Mouse (Mus musculus) heart, adult 11 months (tissue): ENCODE data around the gene Cby3.

Experiments used
- DNase-seq: peaks from one replicate; pipeline ENCODE4 v3.0.0; 2022

The Cby3 gene

DNA sequence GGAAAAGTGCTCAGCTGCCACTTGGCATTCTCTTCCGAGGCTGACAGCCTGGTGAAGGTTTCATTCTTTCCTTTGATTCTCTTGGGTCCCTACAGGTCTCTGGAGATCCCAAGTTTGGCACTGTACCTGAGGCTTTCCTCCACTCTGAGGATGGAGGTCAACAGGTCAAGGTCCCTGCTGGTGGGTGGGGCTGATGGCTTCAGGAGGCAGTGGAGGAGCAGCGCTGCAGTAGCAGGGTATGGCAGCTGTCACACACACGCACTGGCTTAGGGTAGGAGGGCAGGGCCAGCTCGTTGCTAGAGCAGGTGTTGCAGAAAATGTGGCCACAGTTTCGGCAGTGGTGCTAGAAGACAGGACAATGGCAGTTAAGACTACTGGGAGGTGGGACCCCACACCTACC, 35.4 kb downstream of the Cby3 start:
- peak; percentile 86 for DNase-seq

DNA sequence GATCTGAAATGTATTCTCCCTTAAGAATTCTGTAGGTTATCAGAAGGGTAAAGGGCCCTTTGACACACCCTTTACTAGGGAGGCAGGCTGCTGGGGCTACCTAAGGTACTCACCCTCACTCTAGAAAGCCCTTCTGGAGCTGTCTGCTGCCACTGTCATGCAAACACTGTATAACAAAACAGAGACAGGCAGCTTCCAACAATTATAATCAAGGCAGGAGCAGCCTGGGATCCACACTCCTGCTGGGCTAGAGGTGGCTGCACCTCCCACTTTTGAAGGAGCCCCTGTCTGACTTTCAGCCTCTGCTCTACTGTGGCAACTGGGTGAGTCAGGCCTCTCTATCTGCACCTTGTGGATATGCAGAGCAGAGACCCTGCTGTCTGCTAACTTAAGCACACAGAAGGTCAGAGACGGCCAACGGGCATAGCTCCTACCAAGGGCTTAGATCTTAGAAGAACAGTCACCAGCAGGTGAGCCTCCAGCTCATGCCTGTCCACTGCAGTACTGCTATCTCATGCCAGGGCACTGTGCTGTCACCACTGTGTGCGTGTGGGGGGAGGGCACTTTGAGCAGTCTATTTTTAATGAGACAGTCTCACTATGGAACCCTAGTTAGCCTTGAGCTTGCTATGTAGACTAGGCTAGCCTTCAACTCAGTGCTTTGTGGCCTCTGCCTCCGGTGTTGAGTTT, 37.2 kb downstream of the Cby3 start:
- DNase-seq = peak; percentile 86

- DNase-seq = peak; percentile 85
Observed at GRCm38 (mm10) chr11:50393306-50393705, 39.0 kb downstream of the Cby3 start.

DNA sequence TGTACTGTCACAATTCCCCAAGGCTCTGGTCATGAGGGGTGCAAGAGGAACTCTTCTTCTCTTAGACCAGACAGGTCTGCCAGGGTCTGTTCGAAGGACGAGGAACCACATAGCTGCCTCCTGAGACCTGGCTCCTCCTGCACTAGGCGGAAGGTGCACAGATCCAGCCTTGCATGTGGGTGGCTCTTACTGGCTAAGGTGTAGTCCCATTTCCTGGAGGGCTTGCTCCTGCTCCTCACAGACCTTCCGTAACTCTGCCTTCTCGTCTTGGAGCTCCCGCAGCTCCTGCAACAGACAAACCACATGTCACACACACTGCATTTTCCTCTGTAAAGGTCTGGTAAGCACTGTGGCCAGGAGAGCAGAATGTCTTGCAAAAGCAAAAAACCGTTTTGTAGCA, 40.5 kb downstream of the Cby3 start:
- peak; percentile 79 for DNase-seq

DNA sequence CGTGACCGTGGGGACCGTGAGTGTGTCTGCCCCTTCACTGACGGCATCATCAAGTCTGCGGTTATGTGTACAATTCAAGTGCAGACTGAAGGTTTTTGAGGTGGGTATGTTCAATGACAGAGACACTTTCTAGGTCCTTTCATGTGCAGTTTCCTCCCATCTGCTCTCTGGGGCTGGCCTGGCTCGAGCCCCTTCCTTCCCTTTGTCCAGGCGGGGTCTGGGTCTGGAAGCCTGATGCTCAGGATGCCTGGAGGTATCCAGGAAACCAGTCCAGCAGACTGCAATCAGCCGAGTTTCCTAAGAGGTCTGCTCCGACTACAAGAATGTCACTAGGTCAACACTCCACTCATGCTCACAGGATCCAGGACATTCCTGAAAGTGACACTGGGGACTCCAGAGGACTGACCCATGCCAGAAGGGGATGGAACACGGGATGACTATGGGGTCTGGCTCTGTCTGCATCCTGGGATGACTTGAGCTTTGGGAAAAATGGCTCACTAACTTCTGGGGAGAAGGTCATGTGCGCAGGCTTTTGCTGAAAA, 42.6 kb downstream of the Cby3 start:
- DNase-seq = peak; percentile 87

DNA sequence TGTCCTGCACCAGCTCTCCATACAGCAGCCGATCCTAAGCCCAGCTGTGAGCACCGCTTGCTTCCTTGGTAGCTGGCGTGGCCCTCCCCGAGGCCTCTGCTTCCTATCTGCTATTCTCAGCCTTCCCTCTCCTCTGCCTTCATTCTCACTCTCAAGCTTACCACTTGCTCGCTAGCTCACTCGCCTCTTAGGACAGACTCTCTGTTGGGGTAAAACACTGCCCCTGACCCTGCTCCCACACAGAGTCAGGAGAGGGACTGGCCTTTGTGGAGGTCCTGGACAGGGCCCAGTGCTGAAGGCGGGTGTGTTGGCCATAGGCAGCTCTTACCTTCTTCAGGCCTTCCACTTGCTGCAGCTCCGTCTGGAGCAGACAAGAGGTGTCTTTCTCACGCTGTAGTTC, 43.1 kb downstream of the Cby3 start:
- DNase-seq = peak; percentile 77

GRCm38 (mm10) chr11:50398803-50399202, 44.5 kb downstream of the Cby3 start:
- peak; percentile 66 for DNase-seq

- peak; percentile 87 for DNase-seq
Observed at GRCm38 (mm10) chr11:50402481-50402880, 48.2 kb downstream of the Cby3 start.

DNA sequence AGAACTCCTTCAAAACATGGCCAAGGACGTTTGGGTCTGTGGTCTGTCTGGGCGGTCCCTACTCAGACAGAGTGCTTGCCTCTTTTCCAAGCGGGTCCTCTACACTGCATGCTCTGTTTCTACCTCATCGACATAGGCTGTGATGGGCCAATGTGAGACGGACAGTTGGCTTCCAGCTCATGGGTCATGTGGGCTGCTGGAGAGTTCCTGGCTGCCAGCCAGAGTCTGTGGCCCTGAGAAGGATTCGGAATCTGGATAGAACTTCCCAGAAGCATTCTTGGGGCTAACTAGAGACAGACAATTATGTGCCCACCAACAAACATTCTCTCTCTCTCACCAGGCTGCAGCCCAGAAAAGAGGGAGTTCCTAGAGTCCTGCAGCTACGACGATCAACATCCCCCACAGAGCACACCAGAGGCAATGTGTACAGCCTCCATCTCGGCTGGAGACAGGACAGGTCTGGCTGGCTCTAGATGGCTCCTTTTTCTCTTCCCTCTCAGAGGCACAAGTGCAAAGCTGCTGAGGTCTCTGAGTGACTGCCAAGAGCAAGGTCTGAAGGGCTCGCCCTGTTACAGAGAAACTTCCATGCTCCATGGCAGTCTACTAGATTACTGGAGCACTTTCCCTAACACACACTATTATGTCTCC, 49.2 kb downstream of the Cby3 start:
- DNase-seq = peak; percentile 95

- no peak for DNase-seq
Observed at GRCm38 (mm10) chr11:50407235-50407634, 53.0 kb downstream of the Cby3 start.
